Mouse (Mus musculus) small intestine, adult 2 months (tissue): Measurements from ENCODE around the gene Ddx56. TPM values are rescaled to one million over a fixed set of nuclear protein-coding genes. Genes with fewer than 3 reads are reported as not detected.

Experiments used
- H3K27ac ChIP-seq: fragments of 200-500 bp; 2 replicates; pipeline ENCODE4 v1.5.1; 2012; ENCODE audit warnings: low read depth, low read length, control low read depth, inconsistent platforms; ENCODE audit not compliant: insufficient read depth
- H3K27me3 ChIP-seq: fragments of 200-500 bp; 2 replicates; pipeline ENCODE4 v1.6.1; 2012; ENCODE audit warnings: mild to moderate bottlenecking, moderate library complexity, low read length, inconsistent platforms; ENCODE audit not compliant: control insufficient read depth, insufficient read depth
- H3K36me3 ChIP-seq: fragments of 200-500 bp; 2 replicates; pipeline ENCODE4 v1.6.1; 2012; ENCODE audit warnings: mild to moderate bottlenecking, low read length, control low read depth, inconsistent platforms; ENCODE audit not compliant: control insufficient read depth, insufficient read depth
- H3K4me1 ChIP-seq: fragments of 200-500 bp; 2 replicates; pipeline ENCODE4 v1.6.1; 2012; ENCODE audit warnings: low read length, inconsistent platforms, mixed read lengths; ENCODE audit not compliant: control insufficient read depth, insufficient read depth, insufficient read length
- H3K4me3 ChIP-seq: fragments of 200-500 bp; 2 replicates; pipeline ENCODE4 v1.5.1; 2012; ENCODE audit warnings: low read depth, mild to moderate bottlenecking, control low read depth, inconsistent platforms, low read length, moderate library complexity
- CTCF ChIP-seq: fragments of 200-500 bp; IDR thresholded peaks from 2 replicates; pipeline ENCODE4 v1.5.1; 2012; ENCODE audit warnings: low read depth, mild to moderate bottlenecking, control low read depth, inconsistent platforms, low read length, moderate library complexity, mixed read lengths; ENCODE audit not compliant: insufficient replicate concordance, insufficient read length; ENCODE audit errors: extremely low read depth
- POLR2A ChIP-seq: fragments of 200-500 bp; IDR thresholded peaks from 2 replicates; pipeline ENCODE4 v1.6.1; 2012; ENCODE audit warnings: low read depth, mild to moderate bottlenecking, control low read depth, inconsistent platforms, low read length, moderate library complexity
- WGBS: fragments of 180-500 bp; shearing (Covaris S2); methylation state at CpG from one replicate; pipeline ENCODE4 v1.1.7; 2018; 5-methylcytosine and 5-hydroxymethylcytosine counted together
- polyA plus RNA-seq: library from polyadenylated mRNA; depleted of rRNA; stranded (reverse); fragments of >200 nt; gene quantifications from 2 replicates; pipeline ENCODE4 v1.2.3, GENCODE M21; 2012; rRNA removed

Ddx56 gene
- 11.1 and 12.4 TPM in 2 replicates for polyA plus RNA-seq

GRCm38 (mm10) chr11:6267320-6268254, at the start of gene Ddx56:
Gene Ddx56, minus strand, starts transcription at chr11:6267772.
- peak within 1 kb of the TSS; percentile 74 for H3K4me3 ChIP-seq
- peak within 1 kb of the TSS; percentile 89 for H3K27ac ChIP-seq
- H3K36me3 ChIP-seq = peaks cover 44% of the 10 kb centered on the region
- TF ChIP-seq POLR2A (peak; percentile 91), CTCF (no peak)
- 1% methylated on average over 50 of the region's 50 CpGs for WGBS
- no peaks in the 10 kb centered on the region for H3K27me3 ChIP-seq
- peaks cover 4% of the 10 kb centered on the region for H3K4me1 ChIP-seq

GRCm38 (mm10) chr11:6316821-6317220, 49.2 kb upstream of the Ddx56 start:
- TF ChIP-seq CTCF = no peak
- TF ChIP-seq POLR2A = no peak
- Histone ChIP-seq H3K27me3 (no peaks in the 10 kb centered on the region), H3K4me1 (no peaks in the 10 kb centered on the region), H3K4me3 (no peak overlapping the region), H3K27ac (no peak overlapping the region), H3K36me3 (peaks cover 70% of the 10 kb centered on the region)
- WGBS = 92% methylated on average over 11 of the region's 11 CpGs

GRCm38 (mm10) chr11:6313874-6314406, 46.4 kb upstream of the Ddx56 start:
- Histone ChIP-seq H3K27ac (no peak overlapping the region), H3K4me3 (no peak overlapping the region), H3K4me1 (peaks cover 5% of the 10 kb centered on the region; the same call in 1 of the 2 replicates), H3K36me3 (peaks cover 71% of the 10 kb centered on the region), H3K27me3 (no peaks in the 10 kb centered on the region)
- TF ChIP-seq POLR2A (no peak), CTCF (no peak)
- 86% methylated on average over 7 of the region's 7 CpGs for WGBS

GRCm38 (mm10) chr11:6308181-6308580, 40.6 kb upstream of the Ddx56 start:
- H3K4me3 ChIP-seq = no peak overlapping the region
- 32% methylated on average over 4 of the region's 4 CpGs for WGBS
- peak overlapping the region; percentile 98 for H3K27ac ChIP-seq

GRCm38 (mm10) chr11:6305943-6306430, 38.4 kb upstream of the Ddx56 start:
- peaks cover 62% of the 10 kb centered on the region for H3K36me3 ChIP-seq
- TF ChIP-seq POLR2A (no peak), CTCF (no peak)
- H3K4me1 ChIP-seq = peaks cover 38% of the 10 kb centered on the region; the same call in 1 of the 2 replicates
- peak overlapping the region; percentile 99 for H3K27ac ChIP-seq
- WGBS = 16% methylated on average over 1 of the region's 1 CpGs
- H3K27me3 ChIP-seq = no peaks in the 10 kb centered on the region
- H3K4me3 ChIP-seq = no peak overlapping the region

More at GRCm38 (mm10) chr11:6308181-6308580, 40.6 kb upstream of the Ddx56 start:
- H3K4me1 ChIP-seq = peaks cover 36% of the 10 kb centered on the region; the same call in 1 of the 2 replicates
- H3K27me3 ChIP-seq = no peaks in the 10 kb centered on the region
- TF ChIP-seq CTCF = no peak
- TF ChIP-seq POLR2A = no peak
- peaks cover 58% of the 10 kb centered on the region for H3K36me3 ChIP-seq

GRCm38 (mm10) chr11:6302793-6303192, 35.2 kb upstream of the Ddx56 start:
- no peak for TF ChIP-seq CTCF
- TF ChIP-seq POLR2A = no peak
- Histone ChIP-seq H3K27me3 (no peaks in the 10 kb centered on the region), H3K36me3 (peaks cover 74% of the 10 kb centered on the region), H3K27ac (peak overlapping the region; percentile 60; the same call in 1 of the 2 replicates), H3K4me1 (peaks cover 38% of the 10 kb centered on the region; the same call in 1 of the 2 replicates), H3K4me3 (no peak overlapping the region)
- 84% methylated on average over 2 of the region's 2 CpGs for WGBS

GRCm38 (mm10) chr11:6299435-6299834, 31.9 kb upstream of the Ddx56 start:
- WGBS = 34% methylated on average over 2 of the region's 2 CpGs
- Histone ChIP-seq H3K36me3 (peaks cover 67% of the 10 kb centered on the region), H3K27ac (peak overlapping the region; percentile 92), H3K4me1 (peaks cover 26% of the 10 kb centered on the region; the same call in 1 of the 2 replicates), H3K27me3 (no peaks in the 10 kb centered on the region), H3K4me3 (no peak overlapping the region)
- TF ChIP-seq POLR2A = no peak
- no peak for TF ChIP-seq CTCF
